Mouse (Mus musculus): ENCODE results near the gene Gm17349.

- TF ChIP-seq CTCF (IDR thresholded peaks at IDR 0.05; ENCODE audit: extremely low read depth, insufficient read depth, insufficient read length, insufficient replicate concordance) (no peak), POLR2A (IDR thresholded peaks at IDR 0.05; ENCODE audit: low read depth, low read length) (no peak)
Measured at GRCm38 (mm10) chr15:99704881-99705280, 409 bp downstream of the Gm17349 start.

All from spleen, adult 2 months (tissue).